Mouse (Mus musculus): ENCODE measurements around the gene F2rl2. TPM values are rescaled to one million over a fixed set of nuclear protein-coding genes. Genes with fewer than 3 reads are reported as not detected.

The F2rl2 gene
- polyA plus RNA-seq, 1 experiment from 2014 or later, result 0.88 TPM

- H3K4me1 ChIP-seq (replicated peaks; ENCODE audit: control insufficient read depth, insufficient read depth, low read length), result no peaks in the 10 kb centered on the region
- H3K4me2 ChIP-seq (replicated peaks), result no peak overlapping the region
- no peak overlapping the region for H3K4me3 ChIP-seq (replicated peaks; ENCODE audit: low read length)
- WGBS, result 84% methylated on average over 1 of the region's 1 CpGs
- no peaks in the 10 kb centered on the region for H3K9me3 ChIP-seq (ENCODE audit: control insufficient read depth, low read length)
- no peaks in the 10 kb centered on the region for H3K27me3 ChIP-seq (ENCODE audit: control insufficient read depth, insufficient read depth, low read length)
- DNase-seq (ENCODE audit: low spot score) (no peak), ATAC-seq (ENCODE audit: low FRiP score) (no peak)
- H3K36me3 ChIP-seq (replicated peaks; ENCODE audit: control insufficient read depth, insufficient read depth), result no peaks in the 10 kb centered on the region
- no peak overlapping the region for H3K9ac ChIP-seq
- H3K27ac ChIP-seq, result no peak overlapping the region
Observed at GRCm38 (mm10) chr13:95688576-95688975, 8.1 kb upstream of the F2rl2 start.

- Histone ChIP-seq H3K9me3 (ENCODE audit: control insufficient read depth, low read length) (no peaks in the 10 kb centered on the region), H3K4me3 (replicated peaks; ENCODE audit: low read length) (no peak overlapping the region), H3K9ac (no peak overlapping the region), H3K27me3 (ENCODE audit: control insufficient read depth, insufficient read depth, low read length) (no peaks in the 10 kb centered on the region), H3K36me3 (replicated peaks; ENCODE audit: control insufficient read depth, insufficient read depth) (no peaks in the 10 kb centered on the region), H3K4me2 (replicated peaks) (no peak overlapping the region), H3K4me1 (replicated peaks; ENCODE audit: control insufficient read depth, insufficient read depth, low read length) (no peaks in the 10 kb centered on the region), H3K27ac (no peak overlapping the region)
- DNase-seq (ENCODE audit: low spot score), result no peak
- 78% methylated on average over 8 of the region's 8 CpGs for WGBS
- ATAC-seq (ENCODE audit: low FRiP score), result no peak
Observed at GRCm38 (mm10) chr13:95692201-95692600, 4.5 kb upstream of the F2rl2 start.

GRCm38 (mm10) chr13:95696120-95696653 is 466 bp upstream of the F2rl2 start:
- H3K4me1 ChIP-seq (replicated peaks; ENCODE audit: control insufficient read depth, insufficient read depth, low read length), result no peaks in the 10 kb centered on the region
- H3K27me3 ChIP-seq (ENCODE audit: control insufficient read depth, insufficient read depth, low read length), result no peaks in the 10 kb centered on the region
- no peak overlapping the region for H3K9ac ChIP-seq
- no peak overlapping the region for H3K4me2 ChIP-seq (replicated peaks)
- no peaks in the 10 kb centered on the region for H3K36me3 ChIP-seq (replicated peaks; ENCODE audit: control insufficient read depth, insufficient read depth)
- H3K4me3 ChIP-seq (replicated peaks; ENCODE audit: low read length), result no peak overlapping the region
- ATAC-seq (ENCODE audit: low FRiP score) (no peak), DNase-seq (ENCODE audit: low spot score) (no peak)
- H3K9me3 ChIP-seq (ENCODE audit: control insufficient read depth, low read length), result no peaks in the 10 kb centered on the region
- 80% methylated on average over 9 of the region's 9 CpGs for WGBS
- H3K27ac ChIP-seq, result 0 out of 2 replicates have a peak overlapping the region, but pooled peaks have one; percentile 14

GRCm38 (mm10) chr13:95697874-95698273 is 1.2 kb downstream of the F2rl2 start:
- DNase-seq (ENCODE audit: low spot score) (no peak), ATAC-seq (ENCODE audit: low FRiP score) (no peak)
- Histone ChIP-seq H3K4me2 (replicated peaks) (no peak overlapping the region), H3K27me3 (ENCODE audit: control insufficient read depth, insufficient read depth, low read length) (no peaks in the 10 kb centered on the region), H3K27ac (no peak overlapping the region), H3K36me3 (replicated peaks; ENCODE audit: control insufficient read depth, insufficient read depth) (no peaks in the 10 kb centered on the region), H3K4me1 (replicated peaks; ENCODE audit: control insufficient read depth, insufficient read depth, low read length) (no peaks in the 10 kb centered on the region), H3K4me3 (replicated peaks; ENCODE audit: low read length) (no peak overlapping the region), H3K9me3 (ENCODE audit: control insufficient read depth, low read length) (no peaks in the 10 kb centered on the region), H3K9ac (no peak overlapping the region)
- WGBS, result 53% methylated on average over 6 of the region's 6 CpGs

- Histone ChIP-seq H3K27ac (no peak overlapping the region), H3K4me1 (replicated peaks; ENCODE audit: control insufficient read depth, insufficient read depth, low read length) (no peaks in the 10 kb centered on the region), H3K36me3 (replicated peaks; ENCODE audit: control insufficient read depth, insufficient read depth) (no peaks in the 10 kb centered on the region), H3K9me3 (ENCODE audit: control insufficient read depth, low read length) (no peaks in the 10 kb centered on the region), H3K4me3 (replicated peaks; ENCODE audit: low read length) (no peak overlapping the region), H3K4me2 (replicated peaks) (no peak overlapping the region), H3K9ac (no peak overlapping the region), H3K27me3 (ENCODE audit: control insufficient read depth, insufficient read depth, low read length) (no peaks in the 10 kb centered on the region)
- DNase-seq (ENCODE audit: low spot score) (no peak), ATAC-seq (ENCODE audit: low FRiP score) (no peak)
- 83% methylated on average over 5 of the region's 5 CpGs for WGBS
Observed at GRCm38 (mm10) chr13:95703376-95703775, 6.7 kb downstream of the F2rl2 start.

- no peak overlapping the region for H3K9ac ChIP-seq
- no peak overlapping the region for H3K4me3 ChIP-seq (replicated peaks; ENCODE audit: low read length)
- no peaks in the 10 kb centered on the region for H3K4me1 ChIP-seq (replicated peaks; ENCODE audit: control insufficient read depth, insufficient read depth, low read length)
- H3K4me2 ChIP-seq (replicated peaks), result no peak overlapping the region
- DNase-seq (ENCODE audit: low spot score) (no peak), ATAC-seq (ENCODE audit: low FRiP score) (no peak)
- no peaks in the 10 kb centered on the region for H3K27me3 ChIP-seq (ENCODE audit: control insufficient read depth, insufficient read depth, low read length)
- no peaks in the 10 kb centered on the region for H3K9me3 ChIP-seq (ENCODE audit: control insufficient read depth, low read length)
- H3K36me3 ChIP-seq (replicated peaks; ENCODE audit: control insufficient read depth, insufficient read depth), result no peaks in the 10 kb centered on the region
- 94% methylated on average over 6 of the region's 6 CpGs for WGBS
- H3K27ac ChIP-seq, result no peak overlapping the region
Observed at GRCm38 (mm10) chr13:95705589-95705988, 8.9 kb downstream of the F2rl2 start.

- Histone ChIP-seq H3K4me3 (replicated peaks; ENCODE audit: low read length) (no peak overlapping the region), H3K9me3 (ENCODE audit: control insufficient read depth, low read length) (no peaks in the 10 kb centered on the region), H3K4me1 (replicated peaks; ENCODE audit: control insufficient read depth, insufficient read depth, low read length) (no peaks in the 10 kb centered on the region), H3K9ac (no peak overlapping the region), H3K27me3 (ENCODE audit: control insufficient read depth, insufficient read depth, low read length) (no peaks in the 10 kb centered on the region), H3K36me3 (replicated peaks; ENCODE audit: control insufficient read depth, insufficient read depth) (no peaks in the 10 kb centered on the region), H3K27ac (no peak overlapping the region), H3K4me2 (replicated peaks) (no peak overlapping the region)
- DNase-seq (ENCODE audit: low spot score) (no peak), ATAC-seq (ENCODE audit: low FRiP score) (no peak)
Observed at GRCm38 (mm10) chr13:95712054-95712453, 15.4 kb downstream of the F2rl2 start.

- no peaks in the 10 kb centered on the region for H3K9me3 ChIP-seq (ENCODE audit: control insufficient read depth, low read length)
- no peak overlapping the region for H3K4me2 ChIP-seq (replicated peaks)
- no peaks in the 10 kb centered on the region for H3K4me1 ChIP-seq (replicated peaks; ENCODE audit: control insufficient read depth, insufficient read depth, low read length)
- no peak overlapping the region for H3K27ac ChIP-seq
- no peak overlapping the region for H3K4me3 ChIP-seq (replicated peaks; ENCODE audit: low read length)
- H3K9ac ChIP-seq, result no peak overlapping the region
- ATAC-seq (ENCODE audit: low FRiP score), result no peak
- DNase-seq (ENCODE audit: low spot score), result no peak
- WGBS, result 96% methylated on average over 9 of the region's 9 CpGs
- no peaks in the 10 kb centered on the region for H3K36me3 ChIP-seq (replicated peaks; ENCODE audit: control insufficient read depth, insufficient read depth)
- no peaks in the 10 kb centered on the region for H3K27me3 ChIP-seq (ENCODE audit: control insufficient read depth, insufficient read depth, low read length)
Observed at GRCm38 (mm10) chr13:95712570-95713268, 16.1 kb downstream of the F2rl2 start.

- Histone ChIP-seq H3K9me3 (ENCODE audit: control insufficient read depth, low read length) (no peaks in the 10 kb centered on the region), H3K9ac (no peak overlapping the region), H3K4me2 (replicated peaks) (no peak overlapping the region), H3K27ac (no peak overlapping the region), H3K36me3 (replicated peaks; ENCODE audit: control insufficient read depth, insufficient read depth) (no peaks in the 10 kb centered on the region), H3K27me3 (ENCODE audit: control insufficient read depth, insufficient read depth, low read length) (no peaks in the 10 kb centered on the region), H3K4me1 (replicated peaks; ENCODE audit: control insufficient read depth, insufficient read depth, low read length) (no peaks in the 10 kb centered on the region), H3K4me3 (replicated peaks; ENCODE audit: low read length) (no peak overlapping the region)
- ATAC-seq (ENCODE audit: low FRiP score) (no peak), DNase-seq (ENCODE audit: low spot score) (no peak)
- 54% methylated on average over 3 of the region's 3 CpGs for whole genome bisulfite sequencing
Observed at GRCm38 (mm10) chr13:95714271-95714975, 17.8 kb downstream of the F2rl2 start.

Data from hindbrain, embryonic 14.5 days (tissue).